Mouse (Mus musculus): Measurements from ENCODE around the gene Pcdh7.
"Not testable (repeated sequence)": the region's sequence is repeated elsewhere in the genome, so short reads cannot be mapped to it uniquely, and the experiment has no call there.

The Pcdh7 gene

GRCm38 (mm10) chr5:57717906-57718875, at the start of gene Pcdh7:
Gene Pcdh7, plus strand, starts transcription at chr5:57717967.
- DNase-seq (ENCODE audit: low read depth, low spot score), result peak; percentile 72

DNA sequence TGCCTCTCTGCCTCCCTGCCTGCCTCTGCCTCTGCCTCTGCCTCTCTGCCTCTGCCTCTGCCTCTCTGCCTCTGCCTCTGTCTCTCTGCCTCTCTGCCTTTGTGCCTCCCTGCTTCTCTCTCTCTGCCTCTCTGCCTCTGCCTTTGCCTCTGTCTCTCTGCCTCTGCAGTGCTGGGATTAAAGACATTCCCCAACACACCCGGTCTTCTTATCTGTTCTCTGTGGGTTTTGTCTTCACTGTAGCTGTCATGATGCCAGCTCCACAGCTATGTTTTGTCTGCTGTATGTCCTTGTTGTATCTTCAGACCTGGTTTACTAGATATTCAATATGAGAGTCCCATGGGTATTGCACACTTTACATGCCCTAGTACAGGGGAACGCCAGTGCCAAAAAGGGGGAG, 40.8 kb upstream of the Pcdh7 start:
- DNase-seq (ENCODE audit: low read depth, low spot score), result not testable (repeated sequence)

- no peak for DNase-seq (ENCODE audit: low read depth, low spot score)
These were observed 9.4 kb upstream of the Pcdh7 start for GRCm38 (mm10) chr5:57708396-57708795.

GRCm38 (mm10) chr5:57713980-57714379, 3.8 kb upstream of the Pcdh7 start:
- peak; percentile 53 for DNase-seq (ENCODE audit: low read depth, low spot score)

DNA sequence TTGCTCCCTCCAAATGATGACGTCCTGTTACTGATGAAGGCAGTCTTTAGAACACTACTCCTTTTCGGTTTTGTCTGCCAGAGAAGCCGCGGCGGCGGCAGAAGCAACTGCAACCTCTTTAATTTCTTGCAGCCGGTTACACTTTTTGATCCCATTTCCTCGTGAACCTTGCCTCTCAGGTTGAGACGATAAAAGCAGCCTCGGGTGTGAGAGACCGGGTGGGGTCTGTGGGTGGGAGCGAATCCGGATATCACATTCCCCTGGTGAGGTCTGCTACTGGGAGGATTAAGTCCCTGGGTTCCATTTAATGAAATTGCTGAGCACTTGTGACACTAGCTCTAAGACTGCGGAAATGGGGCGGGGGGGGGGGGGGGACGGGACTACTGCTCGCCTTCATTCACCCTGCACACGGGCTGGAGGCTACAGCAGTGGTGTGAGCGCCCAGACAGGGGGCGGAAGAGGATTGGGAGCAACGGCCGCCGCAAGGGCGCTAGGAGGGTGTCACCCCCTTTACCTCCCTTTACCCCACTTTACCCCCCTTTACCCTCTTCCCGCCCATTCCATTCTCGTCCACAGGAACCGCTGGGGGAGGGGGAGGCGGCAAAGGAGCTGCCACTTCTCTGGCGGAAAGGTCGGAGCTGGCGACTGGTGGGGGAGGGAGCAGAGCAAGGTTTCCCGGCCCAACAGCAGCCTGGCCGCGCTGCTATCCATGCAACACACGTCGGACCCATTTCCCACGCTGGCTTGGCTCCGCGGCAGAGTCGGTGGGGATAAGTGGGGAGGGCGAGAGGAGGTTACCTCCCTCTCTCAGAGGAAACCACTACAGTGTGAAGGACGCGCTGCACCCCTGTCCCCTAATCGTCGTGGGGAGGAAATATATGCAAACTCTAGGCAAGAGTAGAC, 2.9 kb upstream of the Pcdh7 start:
- DNase-seq (ENCODE audit: low read depth, low spot score), result peak; percentile 76

DNA sequence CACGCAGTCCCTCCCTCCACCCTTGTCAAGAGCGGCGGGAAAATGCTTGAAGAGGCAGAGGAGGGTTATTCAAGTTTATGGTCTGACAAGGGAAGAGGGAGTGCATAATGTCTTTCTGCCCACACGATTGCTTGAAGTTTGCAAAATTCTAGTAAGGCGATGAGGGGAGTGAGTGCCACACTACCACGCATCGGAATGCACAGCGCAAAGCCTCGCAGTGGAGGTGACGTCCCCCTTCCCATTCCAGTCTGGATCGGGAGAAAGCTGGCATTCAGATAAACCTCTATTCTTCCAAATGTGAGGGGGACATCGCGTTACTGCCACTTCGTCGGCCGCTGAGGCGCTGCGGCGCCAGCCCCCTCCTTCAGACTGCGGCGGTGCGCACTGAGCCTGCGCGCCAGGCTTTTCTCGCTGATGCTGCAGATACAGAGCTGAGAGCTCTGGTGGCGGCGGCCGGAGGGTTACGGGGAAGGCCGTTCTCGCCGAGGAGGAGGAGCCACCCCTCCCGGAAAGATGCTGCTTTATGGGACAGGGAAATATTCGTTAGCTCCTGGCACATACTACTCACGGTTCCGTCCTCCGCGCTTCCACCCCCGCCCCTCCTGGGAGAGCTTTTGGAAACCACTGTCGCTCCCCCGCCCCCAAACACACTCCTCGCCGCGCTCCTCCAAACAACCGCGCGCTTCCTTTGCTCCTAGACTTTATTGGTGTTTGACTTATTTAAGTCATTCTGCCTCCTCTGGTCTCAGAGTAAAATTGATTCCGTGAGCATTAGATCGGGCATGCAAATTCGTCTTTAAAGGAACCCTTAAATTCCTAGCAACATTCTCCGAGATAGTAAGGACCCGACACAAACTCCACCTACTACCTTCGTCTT, 2.0 kb upstream of the Pcdh7 start:
- peak; percentile 80 for DNase-seq (ENCODE audit: low read depth, low spot score)

DNA sequence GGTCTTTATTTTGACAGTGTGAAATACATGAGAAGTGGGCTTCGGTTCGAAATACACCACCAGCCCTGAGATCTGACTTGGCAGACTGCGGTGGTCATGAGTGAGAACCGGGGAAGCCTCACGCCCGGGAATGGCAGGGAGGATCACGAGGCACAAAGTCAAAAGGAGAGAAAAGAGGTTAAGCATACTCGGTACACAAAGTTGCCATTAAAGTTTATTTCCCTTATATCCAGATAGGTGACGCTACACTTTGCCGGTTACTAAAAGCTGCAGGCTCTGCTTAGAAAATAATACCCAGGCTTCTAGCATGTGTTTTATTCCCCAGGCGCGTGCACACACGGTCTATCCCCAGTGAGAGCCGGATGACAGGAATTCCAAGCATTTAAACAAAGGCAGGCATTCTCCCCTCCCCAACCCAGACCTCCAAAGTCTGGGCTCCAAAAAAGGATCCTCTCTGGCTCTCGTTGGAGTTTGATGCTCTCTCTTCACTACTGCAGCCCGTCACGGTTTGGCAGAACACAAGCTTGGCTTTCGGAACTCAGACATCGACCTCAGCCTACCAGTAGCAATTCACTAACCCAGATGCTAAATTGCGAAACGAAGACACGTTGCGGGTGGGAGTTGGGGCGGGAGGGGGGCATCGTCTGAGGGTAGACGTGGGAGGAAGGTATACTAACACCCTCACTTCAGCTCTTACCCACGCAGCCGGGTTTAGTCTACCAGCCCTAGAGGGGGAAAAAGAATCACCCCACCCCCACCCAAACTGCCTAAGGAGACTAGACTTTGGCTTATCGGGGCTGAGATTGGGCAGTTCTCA, 1.1 kb upstream of the Pcdh7 start:
- DNase-seq (ENCODE audit: low read depth, low spot score), result peak; percentile 57

DNA sequence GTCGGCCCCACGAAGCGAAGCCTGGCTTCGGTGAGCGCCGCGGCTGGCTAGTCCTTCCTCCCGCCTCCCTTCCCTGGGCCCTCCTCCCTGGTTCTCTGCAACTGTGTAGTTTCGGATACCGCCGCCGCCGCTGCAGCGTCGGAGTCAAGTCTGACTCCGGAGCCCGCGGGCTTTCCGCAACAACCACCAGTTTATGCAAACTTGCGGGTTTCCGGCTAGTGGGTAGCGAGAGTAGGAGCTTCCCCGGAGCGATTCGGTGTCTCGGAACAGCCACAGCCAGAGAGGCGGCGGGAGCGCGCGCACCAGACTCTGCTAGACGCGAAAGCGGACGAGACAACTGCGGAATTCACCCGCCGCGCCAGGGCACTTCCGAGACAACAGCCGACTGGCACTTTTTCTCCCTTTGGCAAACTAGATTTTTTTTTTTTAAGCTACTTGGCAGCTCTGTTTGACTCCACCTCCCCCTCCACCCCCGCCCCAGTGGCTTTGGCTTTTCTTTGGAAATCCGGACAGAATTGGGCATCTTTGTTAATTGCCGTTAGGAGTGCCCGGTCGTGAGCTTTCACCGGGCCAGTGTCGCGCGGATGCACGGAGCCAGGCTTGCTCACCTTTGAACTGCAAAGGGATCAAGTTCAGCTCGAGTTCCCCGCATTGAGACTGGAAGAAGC, 395 bp upstream of the Pcdh7 start:
- peak; percentile 59 for DNase-seq (ENCODE audit: low read depth, low spot score)

GRCm38 (mm10) chr5:57718876-57719593, 1.3 kb downstream of the Pcdh7 start:
- peak; percentile 14 for DNase-seq (ENCODE audit: low read depth, low spot score)

DNA sequence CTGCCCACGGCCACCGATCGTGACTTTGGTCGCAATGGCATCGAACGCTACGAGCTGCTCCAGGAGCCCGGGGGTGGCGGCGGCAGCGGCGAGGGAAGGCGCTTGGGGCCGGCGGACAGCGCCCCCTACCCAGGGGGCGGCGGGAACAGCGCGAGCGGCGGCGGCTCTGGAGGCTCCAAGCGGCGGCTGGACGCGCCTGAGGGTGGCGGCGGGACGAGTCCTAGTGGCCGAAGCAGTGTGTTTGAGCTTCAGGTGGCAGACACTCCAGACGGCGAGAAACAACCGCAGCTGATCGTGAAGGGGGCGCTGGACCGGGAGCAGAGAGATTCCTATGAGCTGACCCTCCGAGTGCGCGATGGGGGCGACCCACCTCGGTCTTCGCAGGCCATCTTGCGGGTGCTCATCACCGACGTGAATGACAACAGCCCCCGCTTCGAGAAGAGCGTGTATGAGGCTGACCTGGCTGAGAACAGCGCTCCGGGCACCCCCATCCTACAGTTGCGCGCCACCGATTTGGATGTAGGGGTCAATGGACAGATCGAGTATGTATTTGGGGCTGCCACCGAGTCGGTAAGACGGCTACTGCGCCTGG, 1.9 kb downstream of the Pcdh7 start:
- DNase-seq (ENCODE audit: low read depth, low spot score), result peak; percentile 20

- no peak for DNase-seq (ENCODE audit: low read depth, low spot score)
These were observed 2.6 kb downstream of the Pcdh7 start for GRCm38 (mm10) chr5:57720206-57720880.

DNA sequence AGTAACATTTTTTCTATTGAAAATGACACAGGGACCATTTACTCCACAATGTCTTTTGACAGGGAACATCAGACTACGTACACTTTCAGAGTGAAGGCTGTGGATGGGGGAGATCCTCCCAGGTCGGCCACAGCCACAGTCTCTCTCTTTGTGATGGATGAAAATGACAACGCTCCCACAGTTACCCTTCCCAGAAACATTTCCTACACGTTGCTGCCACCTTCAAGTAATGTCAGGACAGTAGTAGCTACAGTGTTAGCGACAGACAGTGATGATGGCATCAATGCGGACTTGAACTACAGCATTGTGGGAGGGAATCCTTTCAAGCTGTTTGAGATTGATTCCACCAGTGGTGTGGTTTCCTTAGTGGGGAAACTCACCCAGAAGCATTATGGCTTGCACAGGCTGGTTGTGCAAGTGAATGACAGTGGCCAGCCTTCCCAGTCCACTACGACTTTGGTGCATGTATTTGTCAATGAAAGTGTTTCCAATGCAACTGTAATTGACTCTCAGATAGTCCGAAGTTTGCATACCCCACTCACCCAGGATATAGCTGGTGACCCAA, 3.5 kb downstream of the Pcdh7 start:
- DNase-seq (ENCODE audit: low read depth, low spot score), result no peak

GRCm38 (mm10) chr5:57721927-57722326, 4.2 kb downstream of the Pcdh7 start:
- DNase-seq (ENCODE audit: low read depth, low spot score), result no peak

GRCm38 (mm10) chr5:57733451-57733850, 15.7 kb downstream of the Pcdh7 start:
- peak; percentile 72 for DNase-seq (ENCODE audit: low read depth, low spot score)

DNA sequence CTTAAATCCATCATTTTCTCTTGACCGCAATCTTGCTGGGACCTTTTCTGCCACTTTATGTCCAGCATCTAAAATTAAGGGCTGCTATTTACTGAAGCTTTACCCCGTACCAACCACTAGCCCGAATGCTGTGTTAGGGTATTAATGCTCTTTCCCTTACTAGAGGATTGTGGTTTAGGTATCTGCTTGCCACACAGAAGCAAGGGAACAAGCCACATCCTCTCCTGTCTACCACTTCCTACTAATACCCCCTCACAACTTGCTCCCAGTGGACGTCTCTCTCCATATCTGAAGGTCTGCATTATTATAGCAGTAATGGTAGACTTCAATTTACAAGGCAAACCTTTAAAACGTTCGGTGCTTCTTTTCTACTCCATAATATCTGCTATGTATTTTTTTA, 18.0 kb downstream of the Pcdh7 start:
- DNase-seq (ENCODE audit: low read depth, low spot score), result no peak

- DNase-seq (ENCODE audit: low read depth, low spot score), result no peak
These were observed 25.2 kb downstream of the Pcdh7 start for GRCm38 (mm10) chr5:57742924-57743323.

DNA sequence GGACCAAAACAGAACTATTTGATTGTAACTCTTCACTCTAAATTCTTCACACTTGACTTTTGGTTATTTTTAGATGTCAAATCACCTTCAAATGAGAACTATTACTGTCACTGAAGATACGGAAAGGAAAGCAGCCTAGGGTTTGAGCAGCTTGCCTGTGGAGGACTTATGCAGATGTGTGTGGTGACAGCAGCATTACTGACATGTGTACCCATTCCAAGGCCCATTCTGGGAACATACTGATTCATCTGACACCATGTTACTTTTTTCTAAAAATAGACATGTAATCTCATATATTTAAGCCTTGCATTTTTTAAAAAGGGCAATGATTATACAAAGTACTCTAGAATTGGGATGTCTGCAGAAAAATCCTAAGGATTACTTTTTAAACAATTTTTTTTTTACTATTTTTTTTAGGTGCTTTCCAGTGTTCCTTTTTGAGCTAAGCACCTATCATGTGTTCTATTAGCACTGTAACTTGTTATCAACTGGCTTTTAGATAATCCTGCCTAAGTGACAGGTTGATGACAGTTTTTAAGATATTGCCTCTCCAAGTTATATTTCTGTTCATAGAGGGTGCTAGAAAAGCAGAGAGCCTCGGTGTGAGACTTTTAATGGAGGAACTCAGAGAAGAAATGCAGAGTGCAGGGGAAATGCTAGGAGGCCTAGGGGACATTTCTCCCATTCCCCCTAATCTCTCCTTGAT, 26.3 kb downstream of the Pcdh7 start:
- no peak for DNase-seq (ENCODE audit: low read depth, low spot score)
